Mouse (Mus musculus): ENCODE measurements around the gene Crb2.

DNA sequence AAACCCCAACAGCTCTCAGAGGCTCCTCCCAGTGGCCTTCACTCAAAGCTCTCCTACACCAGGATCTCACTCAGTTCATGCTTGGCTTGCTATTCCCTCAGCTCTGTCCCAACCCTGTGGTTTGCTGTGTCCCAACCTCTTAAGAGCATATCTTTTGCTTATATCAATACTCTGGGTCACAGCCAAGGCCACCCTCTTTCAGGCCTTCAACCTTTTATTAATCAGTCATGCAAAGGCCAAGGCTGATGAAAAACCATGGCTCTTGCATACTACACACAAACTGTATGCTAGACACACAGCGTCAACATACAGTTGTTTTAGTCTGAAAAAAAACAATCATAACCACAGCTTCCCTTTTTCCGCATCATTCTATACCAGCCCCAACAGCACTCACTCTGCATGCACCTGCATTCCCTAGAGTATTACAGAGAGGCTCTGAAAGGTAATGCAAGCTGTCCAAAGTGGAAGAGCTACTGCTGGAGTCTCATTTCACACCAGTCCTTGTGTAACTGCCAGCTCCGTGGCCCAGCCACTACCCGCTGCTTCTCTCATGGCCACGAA, 44.7 kb upstream of the Crb2 start:
- no peak for TF ChIP-seq CTCF (IDR thresholded peaks at IDR 0.05; ENCODE audit: control insufficient read depth, insufficient read depth, insufficient replicate concordance, low read depth, low read length)
- TF ChIP-seq POLR2A (IDR thresholded peaks at IDR 0.05; ENCODE audit: control insufficient read depth, low read depth, low read length), result no peak

Measured in testis, adult 2 months (tissue).